Mouse (Mus musculus) heart, embryonic 16.5 days (tissue): Measurements from ENCODE around the gene Spata7. TPM values are rescaled to one million over a fixed set of nuclear protein-coding genes. Genes with fewer than 3 reads are reported as not detected.
A peak's percentile ranks its signal among the peaks of the same experiment; 100 is the strongest.

Experiments
- ATAC-seq: fragments of 200-750 bp; cut with Nextera tagmentation; replicated peaks from 2 replicates; pipeline ENCODE4 v1.8.0; 2017; ENCODE audit warnings: moderate number of reproducible peaks; ENCODE audit not compliant: insufficient read depth, low FRiP score; ENCODE audit errors: extremely low read depth
- H3K27ac ChIP-seq: fragments of 300-500 bp; sonication (generic); 2 replicates; pipeline ENCODE4 v1.5.1; 2014; ENCODE audit warnings: mild to moderate bottlenecking, low read length, control low read depth, moderate library complexity
- H3K27me3 ChIP-seq: fragments of 300-500 bp; sonication (generic); 2 replicates; pipeline ENCODE4 v1.6.1; 2014; ENCODE audit warnings: low read length, mixed read lengths; ENCODE audit not compliant: control insufficient read depth, insufficient read depth
- H3K36me3 ChIP-seq: fragments of 300-500 bp; sonication (generic); 2 replicates; pipeline ENCODE4 v1.6.1; 2014; ENCODE audit not compliant: control insufficient read depth, insufficient read depth
- H3K4me1 ChIP-seq: fragments of 300-500 bp; sonication (generic); 2 replicates; pipeline ENCODE4 v1.6.1; 2014; ENCODE audit warnings: low read length, mixed read lengths; ENCODE audit not compliant: control insufficient read depth, insufficient read depth
- H3K4me2 ChIP-seq: fragments of 300-500 bp; sonication (generic); 2 replicates; pipeline ENCODE4 v1.6.1; 2014; ENCODE audit warnings: low read depth, mild to moderate bottlenecking, control low read depth, low read length
- H3K4me3 ChIP-seq: fragments of 300-500 bp; sonication (generic); 2 replicates; pipeline ENCODE4 v1.5.1; 2014; ENCODE audit warnings: mild to moderate bottlenecking, control low read depth, low read length
- H3K9ac ChIP-seq: fragments of 300-500 bp; sonication (generic); 2 replicates; pipeline ENCODE4 v1.6.1; 2014; ENCODE audit warnings: low read length, control low read depth
- H3K9me3 ChIP-seq: fragments of 300-500 bp; sonication (generic); replicated peaks from 2 replicates; pipeline ENCODE4 v1.6.1; 2016; ENCODE audit warnings: low read length; ENCODE audit not compliant: control insufficient read depth
- WGBS: fragments of 180-500 bp; shearing (Covaris S2); extraction: QIAGEN DNeasy Blood & Tissue Kit; methylation state at CpG from one replicate; pipeline ENCODE4 v1.1.7; 2014; 5-methylcytosine and 5-hydroxymethylcytosine counted together
- polyA plus RNA-seq: library from polyadenylated mRNA; unstranded; fragments of >200 nt; fragmentation: Nextera tagmentation; extraction: Ambion mirVana; gene quantifications from 2 replicates; pipeline ENCODE4 v1.2.1, GENCODE M21; 2015

Spata7 gene
- 10.7 and 12.2 TPM in 2 replicates for polyA plus RNA-seq

GRCm38 (mm10) chr12:98627392-98628259, at the start of gene Spata7:
TSS of gene Spata7 (plus strand) at chr12:98628157.
- Histone ChIP-seq H3K4me1 (no peaks in the 10 kb centered on the region; the same call in 1 of the 2 replicates), H3K9me3 (peaks cover 6% of the 10 kb centered on the region; the same call in 1 of the 2 replicates), H3K4me2 (peak within 1 kb of the TSS; percentile 86), H3K27me3 (no peaks in the 10 kb centered on the region), H3K36me3 (peaks cover 2% of the 10 kb centered on the region), H3K9ac (peak within 1 kb of the TSS; percentile 84), H3K27ac (peak within 1 kb of the TSS; percentile 55; the same call in 1 of the 2 replicates), H3K4me3 (peak within 1 kb of the TSS; percentile 97)
- ATAC-seq = peak; percentile 96
- WGBS = 2% methylated on average over 32 of the region's 32 CpGs

GRCm38 (mm10) chr12:98585302-98585701, 42.7 kb upstream of the Spata7 start:
- Histone ChIP-seq H3K4me3 (no peak overlapping the region), H3K4me1 (no peaks in the 10 kb centered on the region), H3K27ac (no peak overlapping the region), H3K27me3 (no peaks in the 10 kb centered on the region), H3K9ac (no peak overlapping the region), H3K36me3 (no peaks in the 10 kb centered on the region), H3K4me2 (no peak overlapping the region), H3K9me3 (no peaks in the 10 kb centered on the region)
- WGBS = 32% methylated on average over 3 of the region's 3 CpGs
- ATAC-seq = no peak

- Histone ChIP-seq H3K9ac (no peak overlapping the region), H3K4me1 (no peaks in the 10 kb centered on the region), H3K4me3 (no peak overlapping the region), H3K9me3 (peaks cover 8% of the 10 kb centered on the region), H3K4me2 (no peak overlapping the region), H3K27me3 (no peaks in the 10 kb centered on the region), H3K36me3 (no peaks in the 10 kb centered on the region), H3K27ac (no peak overlapping the region)
- 52% methylated on average over 6 of the region's 6 CpGs for WGBS
- no peak for ATAC-seq
Observed at GRCm38 (mm10) chr12:98588573-98588972, 39.4 kb upstream of the Spata7 start.

GRCm38 (mm10) chr12:98591016-98591415, 36.9 kb upstream of the Spata7 start:
- no peak overlapping the region for H3K9ac ChIP-seq
- H3K27ac ChIP-seq = no peak overlapping the region

GRCm38 (mm10) chr12:98600861-98601260, 27.1 kb upstream of the Spata7 start:
- Histone ChIP-seq H3K9me3 (peaks cover 11% of the 10 kb centered on the region), H3K4me1 (peaks cover 4% of the 10 kb centered on the region), H3K4me3 (no peak overlapping the region), H3K9ac (no peak overlapping the region), H3K4me2 (no peak overlapping the region), H3K27ac (no peak overlapping the region), H3K27me3 (no peaks in the 10 kb centered on the region), H3K36me3 (no peaks in the 10 kb centered on the region)
- 87% methylated on average over 5 of the region's 5 CpGs for WGBS
- ATAC-seq = no peak

More at GRCm38 (mm10) chr12:98591016-98591415, 36.9 kb upstream of the Spata7 start:
- Histone ChIP-seq H3K4me1 (no peaks in the 10 kb centered on the region), H3K27me3 (no peaks in the 10 kb centered on the region), H3K9me3 (peaks cover 8% of the 10 kb centered on the region), H3K4me3 (no peak overlapping the region), H3K4me2 (no peak overlapping the region), H3K36me3 (no peaks in the 10 kb centered on the region)
- no peak for ATAC-seq
- 80% methylated on average over 2 of the region's 2 CpGs for whole genome bisulfite sequencing

GRCm38 (mm10) chr12:98602114-98602513, 25.8 kb upstream of the Spata7 start:
- 5% methylated on average over 6 of the region's 6 CpGs for WGBS
- Histone ChIP-seq H3K4me1 (peaks cover 4% of the 10 kb centered on the region), H3K9ac (no peak overlapping the region), H3K4me2 (peak overlapping the region; percentile 36; the same call in 1 of the 2 replicates), H3K4me3 (no peak overlapping the region), H3K36me3 (no peaks in the 10 kb centered on the region), H3K9me3 (peaks cover 9% of the 10 kb centered on the region), H3K27me3 (no peaks in the 10 kb centered on the region), H3K27ac (no peak overlapping the region)
- peak; percentile 83 for ATAC-seq

GRCm38 (mm10) chr12:98605264-98605663, 22.7 kb upstream of the Spata7 start:
- 86% methylated on average over 1 of the region's 1 CpGs for WGBS
- no peaks in the 10 kb centered on the region for H3K27me3 ChIP-seq
- H3K4me1 ChIP-seq = peaks cover 4% of the 10 kb centered on the region
- no peak overlapping the region for H3K27ac ChIP-seq
- H3K9ac ChIP-seq = no peak overlapping the region
- ATAC-seq = no peak
- H3K9me3 ChIP-seq = no peaks in the 10 kb centered on the region
- no peak overlapping the region for H3K4me2 ChIP-seq
- H3K4me3 ChIP-seq = no peak overlapping the region
- no peaks in the 10 kb centered on the region for H3K36me3 ChIP-seq

GRCm38 (mm10) chr12:98606595-98607290, 21.2 kb upstream of the Spata7 start:
- 68% methylated on average over 5 of the region's 5 CpGs for WGBS
- H3K9me3 ChIP-seq = no peaks in the 10 kb centered on the region

GRCm38 (mm10) chr12:98610341-98610740, 17.6 kb upstream of the Spata7 start:
- Histone ChIP-seq H3K4me2 (no peak overlapping the region), H3K4me3 (no peak overlapping the region), H3K4me1 (no peaks in the 10 kb centered on the region), H3K9me3 (no peaks in the 10 kb centered on the region), H3K27me3 (no peaks in the 10 kb centered on the region), H3K27ac (no peak overlapping the region), H3K9ac (no peak overlapping the region), H3K36me3 (no peaks in the 10 kb centered on the region)
- ATAC-seq = no peak
- WGBS = 62% methylated on average over 3 of the region's 3 CpGs

More at GRCm38 (mm10) chr12:98606595-98607290, 21.2 kb upstream of the Spata7 start:
- H3K4me3 ChIP-seq = no peak overlapping the region
- H3K27me3 ChIP-seq = no peaks in the 10 kb centered on the region
- no peak overlapping the region for H3K9ac ChIP-seq
- peaks cover under 1% of the 10 kb centered on the region; the same call in 1 of the 2 replicates for H3K4me1 ChIP-seq
- H3K36me3 ChIP-seq = no peaks in the 10 kb centered on the region
- H3K4me2 ChIP-seq = no peak overlapping the region
- H3K27ac ChIP-seq = no peak overlapping the region
- no peak for ATAC-seq
